ENCODE assay signal across 20 mouse cellular contexts in genomic region chr1:166898741-166899140, GRCm38 (mm10).
"Had no signal": no experiment of that assay in that cellular context is flagged by ENCODE, and none has a peak within 500 bp of the region (broad histone marks: within the 10 kb centered on the region; RNA-seq: fewer than 3 reads in every experiment).

No protein-coding gene starts in this region.

- H3K27ac ChIP-seq: intestine, embryonic 15.5 days; limb, embryonic 10.5 days; limb, embryonic 13.5 days; liver, embryonic 12.5 days; liver, embryonic 15.5 days; lung, embryonic 15.5 days; midbrain, embryonic 10.5 days; midbrain, embryonic 13.5 days; neural tube, embryonic 13.5 days; stomach, postnatal 0 days had no signal

- DNase-seq: kidney, adult 11 months; kidney, adult 8-10 months; kidney, postnatal 14 days; kidney, postnatal 4 days; liver; lung, adult 18-20 months; lung, postnatal 10 days; lung, postnatal 36 days had no signal

- H3K4me3 ChIP-seq: intestine, embryonic 15.5 days; limb, embryonic 10.5 days; limb, embryonic 13.5 days; liver, embryonic 12.5 days; liver, embryonic 15.5 days; lung, embryonic 15.5 days; megakaryocyte, embryonic 14.5 days; midbrain, embryonic 10.5 days; midbrain, embryonic 13.5 days; myocyte; neural tube, embryonic 13.5 days had no signal
